Mouse (Mus musculus) ES-E14 (cell line): ENCODE data around the gene Rad50. TPM values are rescaled to one million over a fixed set of nuclear protein-coding genes. Genes with fewer than 3 reads are reported as not detected.
A peak's percentile ranks its signal among the peaks of the same experiment; 100 is the strongest.

ENCODE experiments used
- DNase-seq: peaks from one replicate; pipeline ENCODE4 v3.0.0-alpha.2; 2013; ENCODE audit warnings: low read depth, low spot score
- H3K27ac ChIP-seq: 2 replicates; pipeline ENCODE4 v1.5.1; 2012; ENCODE audit warnings: low read depth, mild to moderate bottlenecking, low read length, moderate library complexity, mixed read lengths; ENCODE audit not compliant: poor library complexity, insufficient read depth, severe bottlenecking
- H3K36me3 ChIP-seq: 2 replicates; pipeline ENCODE4 v1.6.1; 2012; ENCODE audit warnings: mild to moderate bottlenecking, low read length, moderate library complexity, mixed read lengths; ENCODE audit not compliant: control insufficient read depth, poor library complexity, insufficient read depth, severe bottlenecking
- H3K4me1 ChIP-seq, 2 experiments: fragments of 150-350 bp in 1 of 2; sonication (generic) in 1 of 2; 2 replicates each; pipeline ENCODE4 v1.6.1; 2012; ENCODE audit warnings: low read length in 2 of 2, mild to moderate bottlenecking in 1 of 2, mixed read lengths in 1 of 2; ENCODE audit not compliant: control insufficient read depth in 2 of 2, insufficient read depth in 2 of 2, poor library complexity in 1 of 2
- H3K4me3 ChIP-seq, 2 experiments: fragments of 150-350 bp in 1 of 2; sonication (generic) in 1 of 2; 2 replicates each; pipeline ENCODE4 v1.5.1; 2012; ENCODE audit warnings: low read length in 2 of 2, low read depth in 1 of 2, mild to moderate bottlenecking in 1 of 2, mixed read lengths in 1 of 2; ENCODE audit not compliant: insufficient read depth in 1 of 2, poor library complexity in 1 of 2, severe bottlenecking in 1 of 2
- H3K9ac ChIP-seq: 2 replicates; pipeline ENCODE4 v1.6.1; 2012; ENCODE audit warnings: low read depth, mild to moderate bottlenecking, low read length, mixed read lengths; ENCODE audit not compliant: poor library complexity, insufficient read depth, severe bottlenecking
- H3K9me3 ChIP-seq: fragments of 150-350 bp; sonication (generic); 2 replicates; pipeline ENCODE4 v1.6.1; 2012; ENCODE audit warnings: low read depth, mild to moderate bottlenecking, low read length; ENCODE audit not compliant: control insufficient read depth, insufficient read depth
- CHD2 ChIP-seq: IDR thresholded peaks from 2 replicates; pipeline ENCODE4 v1.6.1; 2014; ENCODE audit warnings: mild to moderate bottlenecking, low read depth, low read length, inconsistent platforms
- HCFC1 ChIP-seq: IDR thresholded peaks from 2 replicates; pipeline ENCODE4 v1.6.1; 2012; ENCODE audit warnings: low read length, inconsistent platforms, borderline replicate concordance; ENCODE audit not compliant: insufficient read depth
- MAFK ChIP-seq: IDR thresholded peaks from 2 replicates; pipeline ENCODE4 v1.6.1; 2014; ENCODE audit warnings: mild to moderate bottlenecking, low read depth, low read length, inconsistent platforms; ENCODE audit not compliant: insufficient read depth
- ZC3H11A ChIP-seq: IDR thresholded peaks from 2 replicates; pipeline ENCODE4 v1.6.1; 2012; ENCODE audit warnings: low read depth, mild to moderate bottlenecking, inconsistent platforms, low read length, borderline replicate concordance
- ZNF384 ChIP-seq: IDR thresholded peaks from 2 replicates; pipeline ENCODE4 v1.6.1; 2012; ENCODE audit warnings: low read depth, low read length, inconsistent platforms
- in situ Hi-C, 2 experiments: fragments of 600-800 bp; cut with MboI; formaldehyde crosslinking; loops; one replicate each; pipeline ENCODE4 v1.15.1; 2025; ENCODE audit warnings: low sequenced_read_pairs in 2 of 2, inconsistent platforms in 1 of 2; ENCODE audit not compliant: unreplicated experiment in 2 of 2
- total RNA-seq: library from RNA; depleted of rRNA; stranded (reverse); fragments of 300-350 nt; gene quantifications from 2 replicates; pipeline ENCODE4 v1.2.3, GENCODE M21; 2012; rRNA removed

The Rad50 gene
- 30.9 and 32.0 TPM in 2 replicates for total RNA-seq

DNA sequence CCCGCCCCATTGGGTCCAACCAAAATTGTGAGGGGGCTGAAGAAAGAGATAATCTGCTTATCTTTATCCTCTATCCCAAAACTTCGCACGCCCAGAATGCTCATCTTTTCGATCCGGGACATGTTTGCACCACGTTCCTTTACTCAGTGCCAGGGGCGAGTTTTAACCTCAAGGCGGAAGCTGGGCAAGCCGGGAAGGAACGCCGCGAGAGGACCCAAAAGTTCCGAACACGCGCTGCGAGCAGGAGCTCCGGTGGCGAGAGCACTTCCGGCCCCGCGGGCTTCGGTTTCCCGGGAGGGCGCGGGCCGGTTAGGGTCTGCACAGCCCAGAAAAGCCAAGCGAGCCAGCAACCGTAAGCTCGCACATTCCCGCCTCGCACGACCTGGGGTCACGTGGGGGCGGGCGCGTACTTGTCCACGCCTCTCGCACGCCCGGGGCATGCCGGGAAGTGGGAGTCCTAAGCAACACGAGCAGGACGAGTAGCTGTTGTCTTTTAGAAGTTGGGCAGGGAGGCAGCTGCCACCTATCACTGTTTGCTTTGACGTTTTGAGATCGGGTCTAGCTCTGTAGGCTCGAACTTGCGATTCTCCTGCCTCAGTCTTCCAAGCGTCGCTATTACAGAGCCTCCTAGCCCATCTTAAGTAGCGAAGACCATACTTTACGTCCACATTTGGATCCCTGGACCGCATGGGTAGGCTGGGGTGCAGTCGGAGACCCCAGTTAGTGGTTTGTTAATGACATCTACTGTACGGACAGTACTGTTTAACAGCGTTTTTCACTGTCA is at the start of gene Rad50:
Gene Rad50 (minus strand): TSS at position 386 of the 784 bp plus-strand sequence.
- Histone ChIP-seq H3K27ac (peak within 1 kb of the TSS; percentile 84), H3K9ac (peak within 1 kb of the TSS; percentile 95), H3K36me3 (peaks cover 2% of the 10 kb centered on the region; the same call in 1 of the 2 replicates), H3K4me3 (peak within 1 kb of the TSS; percentile 82 to 89), H3K4me1 (peaks cover 0 to 3% of the 10 kb centered on the region in 2 experiments; a peak in 2 of 4 replicates), H3K9me3 (no peaks in the 10 kb centered on the region)
- in situ Hi-C loops = no loop called here
- TF ChIP-seq MAFK (no peak), CHD2 (no peak), ZC3H11A (no peak), HCFC1 (no peak), ZNF384 (0 out of 2 replicates have a peak, but pooled peaks have one; percentile 46)
- peak; percentile 80 for DNase-seq

DNA sequence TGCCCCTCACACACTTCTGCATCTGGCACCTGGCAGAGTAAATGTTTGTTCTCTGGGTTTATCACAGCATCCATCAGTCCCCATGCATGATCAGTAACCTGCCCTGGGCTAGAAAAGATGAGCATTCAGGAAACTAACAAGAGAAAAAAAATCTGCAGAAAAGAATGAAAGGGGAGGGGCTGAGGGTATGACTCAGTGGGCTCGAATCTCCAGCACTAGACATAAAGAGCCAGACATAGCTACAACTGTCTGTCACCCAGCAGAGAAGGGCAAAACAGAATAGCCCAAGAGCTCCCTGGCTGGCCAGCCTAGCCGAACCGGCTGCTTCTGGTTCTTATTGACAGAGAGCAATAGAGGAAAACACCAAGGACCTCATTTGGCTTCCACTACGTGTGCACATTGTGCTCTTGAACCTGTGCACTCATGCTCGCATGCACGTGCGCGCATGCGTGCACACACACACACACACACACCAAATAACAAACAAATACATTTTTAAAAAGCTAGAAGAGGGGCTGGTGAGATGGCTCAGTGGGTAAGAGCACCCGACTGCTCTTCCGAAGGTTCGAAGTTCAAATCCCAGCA is 48.0 kb upstream of the Rad50 start:
- Histone ChIP-seq H3K36me3 (no peaks in the 10 kb centered on the region), H3K27ac (no peak overlapping the region), H3K9me3 (no peaks in the 10 kb centered on the region), H3K9ac (no peak overlapping the region), H3K4me1 (peaks cover 5 to 7% of the 10 kb centered on the region in 2 experiments), H3K4me3 (no peak overlapping the region)
- no peak for TF ChIP-seq ZC3H11A
- no peak for TF ChIP-seq MAFK
- no peak for TF ChIP-seq CHD2
- TF ChIP-seq HCFC1 = no peak
- TF ChIP-seq ZNF384 = no peak
- no peak for DNase-seq
- in situ Hi-C loops = loop anchor here in 1 of 2 experiments (10.0 kb wide), 1 partner anchor 100 kb away; the partner anchor contains the start of gene Gm12216

DNA sequence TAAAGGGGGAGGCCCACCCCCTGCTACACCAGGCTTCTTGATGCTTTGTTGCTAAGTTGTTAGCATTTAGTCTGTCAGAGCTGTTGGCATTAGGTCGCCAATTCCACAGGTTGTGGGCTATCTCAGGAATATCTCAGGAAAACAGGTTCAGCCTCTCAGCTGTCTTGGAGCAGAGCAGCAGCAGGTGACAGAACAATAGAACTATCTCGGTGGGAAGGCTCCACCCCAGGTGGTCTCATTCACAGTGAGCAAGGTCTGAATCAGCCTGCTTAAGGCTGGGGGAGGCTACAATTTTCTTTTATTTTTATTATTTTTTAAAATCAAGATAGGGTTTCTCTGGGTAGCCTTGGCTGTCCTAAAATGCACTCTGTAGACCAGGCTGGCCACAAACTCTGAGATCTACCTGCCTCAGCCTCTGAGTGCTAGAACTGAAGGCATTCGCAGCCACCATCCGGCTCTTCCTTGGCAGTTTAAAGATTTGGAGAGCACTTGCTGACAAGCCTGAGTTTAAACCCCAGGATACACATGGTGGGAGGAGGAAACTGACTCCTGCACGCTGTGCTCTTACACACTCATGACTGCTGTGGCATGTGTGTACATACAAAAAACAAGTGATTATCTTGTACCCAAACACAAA is 42.7 kb upstream of the Rad50 start:
- TF ChIP-seq MAFK = no peak
- no peak for TF ChIP-seq ZNF384
- no peak for TF ChIP-seq HCFC1
- no peak for TF ChIP-seq ZC3H11A
- no peak for TF ChIP-seq CHD2

DNA sequence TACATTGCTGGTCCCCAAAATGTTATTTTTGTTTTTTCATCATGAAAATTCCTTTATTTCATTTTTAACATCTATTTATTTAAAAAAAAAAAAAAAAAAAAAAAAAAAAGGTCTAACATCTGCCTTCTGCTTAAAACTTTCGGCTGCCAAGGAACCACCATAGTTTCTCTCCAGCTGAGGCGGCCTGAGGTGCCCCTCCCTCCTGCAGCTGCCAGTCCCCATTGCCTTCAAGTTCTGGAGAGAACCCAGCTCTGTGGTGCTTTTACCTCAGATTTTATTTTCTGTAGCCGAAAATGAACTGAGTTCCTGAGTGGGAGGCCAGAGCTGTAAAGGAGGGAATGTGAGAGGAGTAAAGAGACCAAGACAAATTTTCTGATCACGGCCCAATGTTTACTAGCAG is 42.2 kb upstream of the Rad50 start:
- TF ChIP-seq ZNF384 = no peak
- TF ChIP-seq CHD2 = no peak
- TF ChIP-seq HCFC1 = no peak
- TF ChIP-seq ZC3H11A = no peak
- no peak for TF ChIP-seq MAFK
- no peak overlapping the region for H3K4me3 ChIP-seq
- DNase-seq = no peak
- H3K9ac ChIP-seq = no peak overlapping the region
- H3K36me3 ChIP-seq = no peaks in the 10 kb centered on the region
- peaks cover 0 to 14% of the 10 kb centered on the region in 2 experiments; a peak in 1 of 4 replicates for H3K4me1 ChIP-seq
- H3K9me3 ChIP-seq = no peaks in the 10 kb centered on the region
- in situ Hi-C loops = no loop called here
- no peak overlapping the region for H3K27ac ChIP-seq

More for the DNA sequence above, 42.7 kb upstream of the Rad50 start:
- DNase-seq = no peak
- Histone ChIP-seq H3K4me1 (peaks cover under 1 to 11% of the 10 kb centered on the region in 2 experiments; a peak in 2 of 4 replicates), H3K27ac (no peak overlapping the region), H3K9ac (no peak overlapping the region), H3K9me3 (no peaks in the 10 kb centered on the region), H3K4me3 (no peak overlapping the region), H3K36me3 (no peaks in the 10 kb centered on the region)
- in situ Hi-C loops = loop anchor here in 1 of 2 experiments (10.0 kb wide), 1 partner anchor 105 kb away; the partner anchor contains the start of gene Gm12216
